Mouse (Mus musculus): ENCODE results near the gene Bcl3.

Gene Bcl3

GRCm38 (mm10) chr7:19822604-19823058 is at the start of gene Bcl3:
Bcl3 (minus strand) TSS chr7:19822770.
- peak; percentile 71 for DNase-seq (ENCODE audit: low spot score)

- DNase-seq (ENCODE audit: low spot score) = peak; percentile 27
Observed at GRCm38 (mm10) chr7:19871943-19872601, 49.5 kb upstream of the Bcl3 start.

- peak; percentile 22 for DNase-seq (ENCODE audit: low spot score)
Observed at GRCm38 (mm10) chr7:19871137-19871621, 48.6 kb upstream of the Bcl3 start.

GRCm38 (mm10) chr7:19867751-19868399 is 45.3 kb upstream of the Bcl3 start:
- no peak for DNase-seq (ENCODE audit: low spot score)

- no peak for DNase-seq (ENCODE audit: low spot score)
Observed at GRCm38 (mm10) chr7:19866490-19866889, 43.9 kb upstream of the Bcl3 start.

GRCm38 (mm10) chr7:19865246-19866036 is 42.9 kb upstream of the Bcl3 start:
- no peak for DNase-seq (ENCODE audit: low spot score)

- DNase-seq (ENCODE audit: low spot score) = no peak
Observed at GRCm38 (mm10) chr7:19864241-19864640, 41.7 kb upstream of the Bcl3 start.

- DNase-seq (ENCODE audit: low spot score) = no peak
Observed at GRCm38 (mm10) chr7:19861199-19861598, 38.6 kb upstream of the Bcl3 start, which contains the start of gene Ceacam16. Ceacam16 (minus strand) TSS chr7:19861299.

- peak; percentile 35 for DNase-seq (ENCODE audit: low spot score)
Observed at GRCm38 (mm10) chr7:19859740-19860139, 37.2 kb upstream of the Bcl3 start.

GRCm38 (mm10) chr7:19856283-19856682 is 33.7 kb upstream of the Bcl3 start:
- DNase-seq (ENCODE audit: low spot score) = no peak

GRCm38 (mm10) chr7:19855663-19856062 is 33.1 kb upstream of the Bcl3 start:
- DNase-seq (ENCODE audit: low spot score) = no peak

- no peak for DNase-seq (ENCODE audit: low spot score)
Observed at GRCm38 (mm10) chr7:19853526-19853925, 31.0 kb upstream of the Bcl3 start.

GRCm38 (mm10) chr7:19851858-19852570 is 29.4 kb upstream of the Bcl3 start, which contains the start of gene Gm19345:
Gm19345 (plus strand) TSS chr7:19852003.
- DNase-seq (ENCODE audit: low spot score) = no peak

GRCm38 (mm10) chr7:19844521-19845171 is 22.1 kb upstream of the Bcl3 start:
- DNase-seq (ENCODE audit: low spot score) = peak; percentile 54

- DNase-seq (ENCODE audit: low spot score) = peak; percentile 74
Observed at GRCm38 (mm10) chr7:19843561-19843960, 21.0 kb upstream of the Bcl3 start.

- DNase-seq (ENCODE audit: low spot score) = no peak
Observed at GRCm38 (mm10) chr7:19842885-19843504, 20.4 kb upstream of the Bcl3 start.

GRCm38 (mm10) chr7:19841686-19842413 is 19.3 kb upstream of the Bcl3 start:
- peak; percentile 17 for DNase-seq (ENCODE audit: low spot score)

- DNase-seq (ENCODE audit: low spot score) = no peak
Observed at GRCm38 (mm10) chr7:19840936-19841335, 18.4 kb upstream of the Bcl3 start.

- no peak for DNase-seq (ENCODE audit: low spot score)
Observed at GRCm38 (mm10) chr7:19840371-19840770, 17.8 kb upstream of the Bcl3 start.

GRCm38 (mm10) chr7:19836843-19837242 is 14.3 kb upstream of the Bcl3 start:
- no peak for DNase-seq (ENCODE audit: low spot score)

Data from T-cell, adult 2 months (primary cell).